Mouse (Mus musculus) lung, postnatal 0 days (tissue): Measurements from ENCODE around the gene Mybbp1a.

Experiments
- CTCF ChIP-seq: IDR thresholded peaks from 2 replicates; pipeline ENCODE4 v1.5.1; 2016; ENCODE audit warnings: antibody characterized with exemption, mild to moderate bottlenecking
- EP300 ChIP-seq: IDR thresholded peaks from 2 replicates; pipeline ENCODE4 v1.6.1; 2016; ENCODE audit warnings: antibody characterized with exemption, mild to moderate bottlenecking, control low read depth

DNA sequence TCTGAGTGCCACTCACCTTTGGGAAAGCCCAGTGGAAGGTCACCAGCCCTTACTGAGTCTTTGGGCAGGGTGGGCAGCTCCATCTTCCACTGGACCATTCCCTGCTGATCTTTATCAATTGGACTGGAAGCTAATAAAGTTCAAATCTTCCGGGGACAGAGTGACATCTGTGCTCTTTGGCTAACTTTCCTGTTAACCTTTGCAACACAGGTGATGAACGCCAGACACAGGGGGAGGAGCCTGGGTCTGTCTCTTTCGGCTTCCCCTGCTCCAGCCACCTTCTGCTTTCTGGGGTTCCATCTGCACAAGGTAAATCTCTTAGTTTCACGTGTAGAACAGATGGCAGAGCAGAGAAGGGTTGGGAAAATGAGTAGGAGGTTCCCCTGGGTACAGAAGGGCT is 2.7 kb upstream of the Mybbp1a start:
- no peak for TF ChIP-seq CTCF
- TF ChIP-seq EP300, result no peak
